Mouse (Mus musculus) small intestine, adult 2 months (tissue): Measurements from ENCODE around the gene Tmem223.

Experiments
- CTCF ChIP-seq: fragments of 200-500 bp; IDR thresholded peaks from 2 replicates; pipeline ENCODE4 v1.5.1; 2012; ENCODE audit warnings: low read depth, mild to moderate bottlenecking, control low read depth, inconsistent platforms, low read length, moderate library complexity, mixed read lengths; ENCODE audit not compliant: insufficient replicate concordance, insufficient read length; ENCODE audit errors: extremely low read depth
- POLR2A ChIP-seq: fragments of 200-500 bp; IDR thresholded peaks from 2 replicates; pipeline ENCODE4 v1.6.1; 2012; ENCODE audit warnings: low read depth, mild to moderate bottlenecking, control low read depth, inconsistent platforms, low read length, moderate library complexity

GRCm38 (mm10) chr19:8747368-8747767 lies 23.4 kb upstream of the Tmem223 start:
- TF ChIP-seq CTCF (peak; percentile 16; the same call in 1 of the 2 replicates), POLR2A (no peak)
